Mouse (Mus musculus) G1E (cell line): ENCODE measurements at regions not wholly inside any gene's neighbourhood (a gene's known extent, or its start where the extent isn't known, plus 50 kb on each side); places are given as distances from the start of the nearest gene placed in this dataset.
A peak's percentile ranks its signal among the peaks of the same experiment; 100 is the strongest.

Experiments
- ATAC-seq: 2 replicates; pipeline ENCODE4 v1.8.0; 2016; ENCODE audit warnings: mild to moderate bottlenecking; ENCODE audit not compliant: insufficient number of reproducible peaks, poor library complexity, low FRiP score, severe bottlenecking; ENCODE audit errors: extremely low read depth
- DNase-seq: peaks from one replicate; pipeline ENCODE4 v3.0.0; 2012; ENCODE audit warnings: low spot score
- H3K27me3 ChIP-seq: 2 replicates; pipeline ENCODE4 v1.6.1; 2012; ENCODE audit warnings: mild to moderate bottlenecking, low read length, inconsistent platforms; ENCODE audit not compliant: insufficient read depth
- H3K36me3 ChIP-seq: replicated peaks from 2 replicates; pipeline ENCODE3; 2012; ENCODE audit warnings: mild to moderate bottlenecking, inconsistent platforms
- H3K4me1 ChIP-seq: 2 replicates; pipeline ENCODE4 v1.6.1; 2012; ENCODE audit warnings: low read depth, low read length, inconsistent platforms, mixed read lengths; ENCODE audit not compliant: insufficient read depth
- H3K4me3 ChIP-seq: 2 replicates; pipeline ENCODE4 v1.5.1; 2012; ENCODE audit warnings: low read depth, mild to moderate bottlenecking, inconsistent platforms, low read length, moderate library complexity, mixed read lengths
- H3K9me3 ChIP-seq: replicated peaks from 2 replicates; pipeline ENCODE4 v1.6.1; 2012; ENCODE audit warnings: inconsistent platforms
- CTCF ChIP-seq: IDR thresholded peaks from 2 replicates; pipeline ENCODE4 v1.5.1; 2012; ENCODE audit warnings: low read depth, low read length, inconsistent platforms, mixed read lengths
- GATA1 ChIP-seq: IDR thresholded peaks from 2 replicates; pipeline ENCODE4 v1.6.1; 2012; ENCODE audit warnings: borderline replicate concordance, low read length, inconsistent platforms, mixed read lengths
- GATA2 ChIP-seq: IDR thresholded peaks from 2 replicates; pipeline ENCODE4 v1.6.1; 2012; ENCODE audit warnings: low read depth, low read length, inconsistent platforms, borderline replicate concordance
- POLR2AphosphoS5 ChIP-seq: IDR thresholded peaks from 2 replicates; pipeline ENCODE4 v1.6.1; 2012; ENCODE audit warnings: low read depth, low read length, inconsistent platforms; ENCODE audit not compliant: insufficient replicate concordance
- TAL1 ChIP-seq: conservative IDR thresholded peaks from 2 replicates; pipeline ENCODE4 v1.6.1; 2012; ENCODE audit warnings: low read depth, low read length, inconsistent platforms, mixed read lengths

GRCm38 (mm10) chrX:9738904-9739303 lies 76.1 kb upstream of the Dynlt3 start:
- no peak overlapping the region for H3K4me3 ChIP-seq
- no peak for TF ChIP-seq TAL1
- DNase-seq (no peak), ATAC-seq (no peak)
- H3K36me3 ChIP-seq: no peaks in the 10 kb centered on the region
- H3K9me3 ChIP-seq: no peaks in the 10 kb centered on the region
- H3K27me3 ChIP-seq: no peaks in the 10 kb centered on the region
- no peaks in the 10 kb centered on the region for H3K4me1 ChIP-seq

DNA sequence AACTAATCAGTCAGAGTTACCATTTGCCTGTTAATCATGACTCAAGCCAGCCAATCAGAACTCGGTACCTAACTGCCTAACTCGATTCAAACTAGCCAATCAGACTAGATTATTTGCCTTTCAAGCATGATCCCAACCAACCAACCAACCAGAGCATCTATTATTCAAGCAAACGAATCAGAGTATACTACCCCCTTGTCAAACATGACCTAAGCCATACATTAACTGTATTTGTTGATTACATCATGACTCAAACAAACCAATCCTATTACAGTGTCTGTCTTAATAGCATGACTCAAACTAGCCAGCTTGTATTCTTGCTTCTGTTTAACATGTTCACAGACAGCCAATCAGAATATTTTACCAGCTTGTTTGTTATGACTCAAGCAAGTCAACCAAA lies 79.7 kb upstream of the Dynlt3 start:
- Histone ChIP-seq H3K27me3 (no peaks in the 10 kb centered on the region), H3K4me1 (peaks cover 6% of the 10 kb centered on the region), H3K9me3 (no peaks in the 10 kb centered on the region), H3K36me3 (no peaks in the 10 kb centered on the region), H3K4me3 (no peak overlapping the region)
- no peak for ATAC-seq
- TF ChIP-seq TAL1: no peak
- no peak for DNase-seq

DNA sequence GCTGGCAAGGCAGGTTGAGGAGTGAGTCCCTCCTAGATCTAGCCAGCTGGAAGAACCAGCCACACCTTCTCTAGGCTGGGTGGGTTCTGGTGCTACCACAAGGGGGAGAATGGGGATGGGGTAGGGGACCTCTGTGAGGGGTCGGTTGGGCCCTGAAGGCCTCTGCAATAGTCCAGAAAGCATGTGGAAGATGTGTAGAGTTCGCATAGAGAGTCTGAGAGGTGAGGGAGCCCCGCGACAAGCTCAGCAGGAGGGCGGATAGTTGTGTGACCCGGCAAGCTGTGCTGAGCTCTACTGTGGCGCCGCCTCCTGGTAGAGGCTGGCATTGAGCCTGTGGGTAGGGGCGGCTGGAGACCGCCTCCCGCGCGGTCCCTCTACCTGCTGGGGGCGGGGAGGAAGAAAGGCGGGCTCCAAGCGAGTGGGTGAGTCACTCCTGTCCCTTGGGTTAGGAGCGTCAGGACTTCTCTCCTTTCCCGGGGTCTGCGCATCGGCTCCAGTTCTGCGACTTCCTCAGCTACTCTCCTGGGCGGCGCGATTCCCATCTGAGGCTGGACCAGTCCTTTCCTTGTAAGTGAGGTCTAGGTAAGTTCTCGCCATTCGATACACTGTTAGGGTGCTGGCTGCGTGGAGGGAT lies 84.6 kb upstream of the Dynlt3 start:
- no peaks in the 10 kb centered on the region for H3K27me3 ChIP-seq
- peak; percentile 59 for ATAC-seq
- TF ChIP-seq CTCF (peak; percentile 59), TAL1 (no peak)
- H3K36me3 ChIP-seq: no peaks in the 10 kb centered on the region
- peak; percentile 35 for DNase-seq
- no peaks in the 10 kb centered on the region for H3K9me3 ChIP-seq
- peaks cover 14% of the 10 kb centered on the region for H3K4me1 ChIP-seq
- peak overlapping the region; percentile 72 for H3K4me3 ChIP-seq

DNA sequence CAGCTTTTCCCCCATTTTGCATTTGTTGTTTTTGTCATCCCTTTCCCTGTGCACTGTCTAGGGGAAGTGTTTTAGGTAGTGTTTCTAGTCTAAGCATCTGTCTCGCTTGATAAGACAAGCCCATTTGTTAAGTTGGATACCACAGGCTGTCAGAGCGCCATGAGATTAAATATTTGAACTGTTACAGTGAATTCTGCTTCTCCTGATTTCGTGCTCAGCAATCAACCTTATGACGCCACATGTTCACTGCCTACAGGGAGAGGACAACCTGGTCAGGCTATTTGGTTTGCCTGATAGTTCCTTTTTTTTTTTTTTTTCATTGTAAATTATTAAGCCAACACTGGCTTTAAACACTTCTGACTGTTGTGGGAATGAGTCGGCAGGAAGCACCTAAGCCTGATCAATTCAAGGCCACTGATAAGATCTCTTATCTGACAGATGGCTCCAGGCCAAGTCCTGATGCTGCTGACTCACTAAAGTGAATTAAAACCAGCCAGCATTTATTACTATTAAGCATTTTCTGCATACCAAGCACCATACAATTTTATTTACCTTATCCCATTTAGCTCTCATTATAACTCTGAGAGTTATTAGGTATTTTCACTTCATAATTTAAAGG lies 90.3 kb upstream of the Dynlt3 start:
- ATAC-seq (peak; percentile 76), DNase-seq (no peak)
- TF ChIP-seq CTCF: no peak
- TF ChIP-seq TAL1: peak; percentile 69
- Histone ChIP-seq H3K4me1 (peaks cover 24% of the 10 kb centered on the region), H3K4me3 (no peak overlapping the region), H3K27me3 (no peaks in the 10 kb centered on the region), H3K36me3 (no peaks in the 10 kb centered on the region), H3K9me3 (no peaks in the 10 kb centered on the region)

DNA sequence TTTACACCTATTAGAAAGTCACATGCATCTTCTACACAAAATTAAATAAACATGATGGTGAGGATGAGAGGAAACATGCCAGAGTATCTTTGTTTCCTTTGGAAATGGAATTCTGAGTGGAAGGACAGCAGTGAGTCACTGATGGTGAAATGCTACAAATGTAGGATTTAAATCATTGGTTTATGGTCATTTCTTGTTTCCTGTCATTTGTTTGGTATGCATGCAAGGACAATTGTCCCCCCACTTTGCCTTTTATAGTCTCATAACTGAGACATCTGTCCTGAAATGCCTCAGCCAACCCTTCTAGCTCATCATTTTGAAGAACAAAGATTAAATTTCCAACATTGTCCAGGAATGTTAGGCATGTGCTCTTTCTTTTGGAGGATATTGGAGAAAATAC lies 77.2 kb upstream of the Hypm start:
- Histone ChIP-seq H3K9me3 (no peaks in the 10 kb centered on the region), H3K4me3 (no peak overlapping the region), H3K36me3 (peaks cover 7% of the 10 kb centered on the region), H3K4me1 (peaks cover 15% of the 10 kb centered on the region), H3K27me3 (no peaks in the 10 kb centered on the region)
- DNase-seq: no peak
- TF ChIP-seq POLR2AphosphoS5: no peak
- TF ChIP-seq GATA1: no peak
- no peak for TF ChIP-seq CTCF
- TF ChIP-seq TAL1: no peak
- no peak for TF ChIP-seq GATA2
- no peak for ATAC-seq

DNA sequence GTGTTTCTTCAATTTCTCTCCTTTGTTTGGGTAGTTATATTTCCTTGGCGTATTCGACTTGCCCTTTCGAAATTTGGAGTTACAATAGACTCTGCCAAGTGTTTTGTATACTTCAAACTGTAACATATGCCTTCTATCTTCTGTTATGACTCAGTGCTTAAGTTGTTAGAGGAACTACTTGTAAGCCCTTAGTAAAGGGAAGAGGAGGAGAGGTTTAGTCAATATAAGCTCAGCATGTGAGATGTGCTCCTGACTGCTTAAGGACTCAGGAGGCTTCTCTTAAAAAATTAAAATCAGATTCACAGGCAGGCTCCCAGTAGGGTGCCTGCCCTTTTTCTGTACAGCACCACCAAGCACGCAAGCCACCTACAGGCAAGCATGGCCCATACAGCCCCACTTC lies 69.2 kb upstream of the Hypm start:
- peaks cover 13% of the 10 kb centered on the region for H3K36me3 ChIP-seq
- H3K4me3 ChIP-seq: no peak overlapping the region
- no peak for ATAC-seq
- no peaks in the 10 kb centered on the region for H3K9me3 ChIP-seq
- TF ChIP-seq GATA2 (no peak), TAL1 (no peak), POLR2AphosphoS5 (no peak), CTCF (no peak)
- peaks cover 11% of the 10 kb centered on the region for H3K4me1 ChIP-seq
- no peak for DNase-seq
- no peaks in the 10 kb centered on the region for H3K27me3 ChIP-seq

GRCm38 (mm10) chrX:9789542-9789941 lies 57.2 kb upstream of the Hypm start:
- Histone ChIP-seq H3K9me3 (no peaks in the 10 kb centered on the region), H3K27me3 (no peaks in the 10 kb centered on the region), H3K4me3 (no peak overlapping the region), H3K4me1 (no peaks in the 10 kb centered on the region), H3K36me3 (peaks cover 6% of the 10 kb centered on the region)
- ATAC-seq (no peak), DNase-seq (no peak)
- TF ChIP-seq POLR2AphosphoS5 (no peak), TAL1 (no peak), CTCF (no peak), GATA2 (no peak), GATA1 (no peak)
